Mouse (Mus musculus) cortical plate, adult 2 months (tissue): ENCODE measurements around the gene Rnf41.

Source experiments
- CTCF ChIP-seq: fragments of 200-500 bp; IDR thresholded peaks from 2 replicates; pipeline ENCODE4 v1.5.1; 2011; ENCODE audit warnings: mild to moderate bottlenecking, control low read depth, low read length; ENCODE audit not compliant: insufficient read depth; ENCODE audit errors: extremely low read depth
- POLR2A ChIP-seq: fragments of 200-500 bp; IDR thresholded peaks from 2 replicates; pipeline ENCODE4 v1.6.1; 2011; ENCODE audit warnings: mild to moderate bottlenecking, low read length, control low read depth; ENCODE audit not compliant: insufficient read depth; ENCODE audit errors: extremely low read depth

DNA sequence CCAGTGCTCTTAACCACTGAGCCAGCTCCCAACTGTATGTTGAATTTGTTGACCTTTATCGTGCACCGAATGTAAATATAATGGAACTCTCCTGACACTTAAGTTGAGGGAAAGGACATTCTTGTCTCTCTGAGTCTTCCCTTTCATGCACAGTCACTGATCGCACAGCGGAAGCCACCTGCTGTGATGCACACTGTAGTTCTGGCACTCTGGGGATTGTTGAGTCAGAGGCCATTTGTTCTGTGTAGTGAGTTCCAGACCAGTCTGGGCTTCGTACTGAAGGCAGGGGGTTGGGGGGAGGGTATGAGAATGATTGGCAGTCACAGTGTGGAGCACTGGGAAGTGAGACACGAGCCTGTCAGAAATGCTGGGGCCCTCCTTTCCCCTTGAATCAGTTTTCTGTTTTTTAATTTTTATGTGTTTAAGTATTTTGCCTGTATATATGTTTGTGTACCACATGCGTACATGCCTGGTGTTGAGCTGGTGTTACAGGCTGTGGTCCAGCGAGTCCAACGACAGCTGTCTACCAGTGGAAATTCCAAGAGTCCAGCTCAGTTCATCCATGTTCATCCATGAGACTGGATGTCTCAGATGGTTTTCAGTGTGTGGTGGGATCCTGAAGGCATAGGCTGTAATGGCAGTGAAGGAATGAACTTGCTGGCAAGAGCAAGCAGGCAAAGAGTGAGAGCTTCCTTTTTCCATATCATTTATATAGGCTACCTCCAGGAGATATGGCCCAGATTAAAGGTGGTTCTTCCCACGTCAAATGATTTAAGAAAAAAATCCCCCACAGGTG lies 30.1 kb downstream of the Rnf41 start:
- TF ChIP-seq CTCF (no peak), POLR2A (no peak)
